Mouse (Mus musculus) adrenal gland, adult 18-20 months (tissue): ENCODE measurements around the gene Prex1. TPM values are rescaled to one million over a fixed set of nuclear protein-coding genes. Genes with fewer than 3 reads are reported as not detected.

Experiments used
- DNase-seq, 2 experiments: peaks; one replicate each; pipeline ENCODE4 v3.0.0; 2021 to 2022; ENCODE audit warnings: low spot score in 2 of 2
- total RNA-seq, 2 experiments: library from RNA; stranded (reverse); gene quantifications; 1 replicate in 1 of 2; 2 replicates in 1 of 2; pipeline ENCODE4 v1.2.3; 2021

Prex1 gene
- total RNA-seq, 2 experiments from 2014 or later = 9.4 to 12.7 TPM

DNA sequence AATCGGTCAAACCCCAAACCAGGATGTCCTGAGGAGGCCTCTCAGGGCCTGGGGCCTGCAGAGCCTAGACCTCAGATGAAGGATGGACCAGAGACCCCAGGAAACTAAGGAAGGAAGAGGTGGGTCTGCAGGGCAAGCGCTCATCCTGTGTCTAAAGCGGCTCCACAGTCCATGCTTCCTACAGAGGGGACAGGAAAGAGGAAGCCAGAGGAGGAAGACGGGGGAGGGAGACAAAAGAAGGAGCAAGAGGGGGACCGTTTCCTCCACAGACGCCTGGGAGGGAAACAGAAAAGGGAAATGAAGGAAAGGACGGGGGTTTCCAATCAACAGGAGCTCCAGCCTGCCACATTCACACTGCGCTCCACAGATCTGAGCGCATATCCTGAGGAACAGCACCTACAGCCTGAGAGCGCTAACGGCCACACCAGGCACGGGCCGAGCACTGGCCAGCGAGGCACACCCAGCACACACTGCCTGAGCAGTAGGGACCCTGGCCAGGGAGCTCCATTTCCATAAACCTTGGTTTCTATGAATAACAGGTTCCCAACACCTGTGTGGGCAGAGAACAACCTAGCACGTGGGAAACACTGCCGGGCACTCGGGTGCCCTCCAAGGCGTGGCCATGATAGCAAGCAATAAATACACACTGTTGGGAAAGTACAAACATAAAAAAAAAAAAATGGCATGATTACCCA is 74.5 kb downstream of the Prex1 start:
- no peak for DNase-seq

DNA sequence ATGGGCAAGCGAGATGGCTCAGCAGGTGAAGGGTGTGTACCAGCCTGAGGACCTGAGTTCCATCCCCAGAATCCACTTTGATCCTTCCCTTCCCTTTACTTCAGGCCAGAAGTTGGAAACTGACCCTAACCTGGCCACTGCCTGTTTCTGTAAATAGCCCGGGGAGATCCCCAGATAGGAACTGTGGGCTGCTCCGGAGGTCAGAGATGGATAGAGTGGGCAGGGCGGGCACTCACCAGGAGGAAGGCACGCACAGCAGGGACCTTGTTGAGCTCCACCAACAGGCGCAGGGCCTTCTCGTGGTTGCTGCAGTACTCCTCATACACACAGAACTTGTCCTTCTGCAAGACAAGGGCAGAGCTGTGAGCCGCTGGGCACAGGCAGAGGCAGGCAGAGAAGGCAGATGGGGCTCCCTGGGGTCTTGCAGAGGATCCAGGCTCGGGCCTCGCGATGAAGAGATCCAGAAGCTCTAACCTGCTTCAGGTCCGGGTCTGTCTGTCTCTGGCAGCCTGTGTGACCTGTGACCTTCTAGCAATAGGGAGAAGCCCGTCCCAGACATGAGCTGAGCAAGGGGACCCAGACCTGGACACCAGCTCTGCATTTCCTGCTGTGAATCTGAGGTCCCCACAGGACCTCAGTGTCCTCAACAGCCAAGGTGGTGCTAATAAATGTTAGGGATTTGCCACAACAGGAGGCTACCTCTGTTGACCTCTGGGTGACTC is 75.4 kb downstream of the Prex1 start:
- no peak for DNase-seq

DNA sequence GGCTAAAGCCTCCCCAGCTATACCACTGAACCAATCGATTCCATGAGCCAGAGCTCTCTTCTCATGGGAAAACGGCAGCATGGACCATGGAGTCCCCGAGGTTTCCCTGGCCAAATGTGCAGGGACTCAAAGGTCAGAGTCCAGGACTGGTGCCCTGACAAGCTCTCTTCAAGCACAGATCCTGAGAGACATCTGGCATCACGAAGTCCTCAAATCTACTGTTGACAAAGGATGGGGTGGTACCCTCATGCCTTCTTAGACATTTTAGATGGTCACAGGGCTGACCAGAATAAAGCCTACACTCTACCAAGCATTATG is 76.0 kb downstream of the Prex1 start:
- no peak for DNase-seq

DNA sequence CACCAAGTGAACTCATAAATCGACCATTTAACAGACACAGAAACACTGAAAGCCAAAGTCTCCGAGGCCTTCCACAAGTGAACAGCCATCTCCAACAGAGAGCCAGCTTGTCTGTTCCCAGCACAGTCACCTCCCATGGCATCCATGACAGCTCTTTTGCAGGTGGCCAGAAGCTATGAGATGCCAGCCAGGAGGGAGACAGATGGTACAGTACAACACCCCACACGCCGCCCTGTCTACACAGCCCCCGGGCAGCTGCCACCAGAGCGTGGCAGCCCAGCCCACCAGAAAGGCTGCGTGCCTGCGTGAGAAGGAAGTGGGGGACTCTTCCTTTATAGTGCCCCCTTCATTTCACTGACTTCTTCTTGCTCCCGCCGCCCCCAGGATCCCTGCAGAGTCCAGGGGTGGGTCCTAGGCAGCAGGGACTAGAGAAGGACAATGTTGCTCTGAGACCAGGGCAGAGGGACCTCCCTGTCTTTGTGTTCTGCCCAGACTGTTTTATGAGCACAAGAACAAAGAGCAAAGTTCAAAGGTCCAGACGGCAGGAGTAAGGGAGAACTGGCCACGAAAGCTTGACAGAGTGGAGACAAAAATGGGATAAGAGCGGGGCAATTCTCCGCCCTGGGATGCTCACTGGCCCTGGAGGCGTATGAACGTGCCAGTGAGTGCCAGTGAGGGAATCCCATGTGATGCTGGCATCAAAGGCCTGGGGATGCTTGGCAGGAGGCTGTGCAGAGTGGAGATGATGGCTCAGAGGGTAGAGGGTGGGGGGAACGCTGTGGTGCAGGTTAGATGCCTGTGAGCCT is 76.6 kb downstream of the Prex1 start:
- DNase-seq = no peak

DNA sequence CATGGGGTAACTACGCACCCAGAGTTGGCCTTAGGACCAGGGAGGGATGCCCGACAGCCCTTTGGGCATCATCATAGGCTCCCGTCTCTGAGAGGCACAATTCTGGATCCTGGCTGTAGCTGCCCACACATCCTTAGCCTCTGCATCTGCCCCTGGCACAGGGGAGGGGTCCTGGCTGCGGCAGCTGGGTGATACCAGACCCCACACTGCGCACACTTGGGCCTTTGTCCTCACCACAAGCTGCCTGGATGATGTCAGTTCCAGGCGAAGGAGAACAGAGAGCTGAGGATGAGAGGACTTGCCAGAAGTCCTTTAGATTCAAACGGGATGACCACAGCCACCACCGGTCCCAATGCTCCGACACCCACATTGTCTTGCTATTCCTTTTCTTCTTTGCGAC is 78.1 kb downstream of the Prex1 start:
- DNase-seq = no peak

GRCm38 (mm10) chr2:166632571-166633361 is 80.9 kb downstream of the Prex1 start:
- no peak for DNase-seq

DNA sequence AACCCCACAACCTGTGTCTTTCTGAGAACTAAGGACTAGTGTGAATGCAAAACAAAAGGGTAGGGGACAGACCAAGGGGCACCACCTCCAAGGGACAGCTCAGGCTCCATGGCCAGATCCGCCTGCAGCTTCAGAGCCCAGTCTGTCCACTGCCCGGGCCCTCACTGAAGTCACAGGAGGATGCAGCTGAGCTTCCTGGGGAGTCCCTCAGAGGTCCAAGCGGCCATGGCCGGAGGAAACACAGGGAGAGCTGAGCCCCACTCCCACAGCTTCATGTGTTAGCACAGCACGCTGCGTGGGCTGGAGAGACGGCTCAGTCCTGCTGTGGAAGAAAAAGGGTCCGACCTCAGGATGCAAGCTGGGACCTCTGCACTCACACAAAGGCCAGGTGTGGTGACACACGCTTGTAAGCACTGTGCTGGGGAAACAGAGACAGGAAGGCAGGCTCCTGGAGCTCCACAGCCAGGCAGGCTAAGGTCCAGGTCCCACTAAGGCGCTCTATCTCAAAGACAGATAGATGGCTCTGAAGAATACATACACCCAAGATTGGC is 81.9 kb downstream of the Prex1 start:
- DNase-seq = no peak

- DNase-seq = no peak
Measured at GRCm38 (mm10) chr2:166631189-166631588, 82.4 kb downstream of the Prex1 start.

- DNase-seq = no peak
Measured at GRCm38 (mm10) chr2:166629941-166630674, 83.5 kb downstream of the Prex1 start.

- DNase-seq = no peak
Measured at GRCm38 (mm10) chr2:166627578-166627977, 86.1 kb downstream of the Prex1 start.

- no peak for DNase-seq
Measured at GRCm38 (mm10) chr2:166625219-166625618, 88.4 kb downstream of the Prex1 start.

DNA sequence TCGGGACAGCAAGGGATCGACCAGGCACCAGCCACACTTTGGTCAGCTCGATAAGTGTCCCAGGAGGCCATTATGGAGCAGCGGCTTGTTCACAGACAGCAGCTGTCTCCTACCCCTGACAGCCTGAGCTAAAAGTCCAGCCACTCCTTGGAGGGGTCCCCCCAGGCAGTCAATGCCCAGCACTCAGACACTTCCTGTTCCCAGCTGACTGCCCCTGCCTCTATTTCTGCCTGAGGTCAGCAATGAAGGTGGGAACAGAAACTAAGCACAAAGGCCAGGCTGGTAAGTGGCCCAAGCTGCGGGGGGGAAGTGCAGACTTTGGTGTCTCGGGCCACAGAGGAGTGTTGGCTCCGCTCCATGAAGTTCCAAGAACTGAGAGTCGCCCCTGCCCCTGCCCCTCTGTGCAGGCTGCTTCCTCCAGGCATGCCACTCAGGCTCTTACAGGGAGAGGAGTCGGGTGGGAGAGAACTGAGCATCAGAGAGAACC is 90.5 kb downstream of the Prex1 start:
- no peak for DNase-seq

DNA sequence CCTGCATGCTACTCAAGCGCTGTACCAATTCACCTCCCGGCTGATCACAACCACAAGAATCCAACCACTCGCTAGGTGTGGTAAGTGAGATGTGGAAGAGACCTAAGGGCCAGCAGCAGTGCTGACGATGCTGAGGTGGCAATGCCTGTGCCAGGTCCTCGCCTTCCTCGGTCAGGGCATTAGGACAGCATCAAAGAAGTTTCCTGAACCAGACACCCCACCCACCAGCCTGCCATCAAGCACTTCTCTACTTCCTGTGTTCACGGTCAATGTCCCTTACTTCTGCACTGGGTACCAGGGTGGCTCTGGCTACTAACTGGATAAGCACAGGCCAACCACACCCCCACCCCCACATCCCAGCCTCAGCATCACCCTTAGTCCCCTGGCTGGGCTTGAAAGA is 91.0 kb downstream of the Prex1 start:
- no peak for DNase-seq

- no peak for DNase-seq
Measured at GRCm38 (mm10) chr2:166622079-166622478, 91.6 kb downstream of the Prex1 start.

GRCm38 (mm10) chr2:166620529-166621466 is 92.8 kb downstream of the Prex1 start:
- DNase-seq = no peak

DNA sequence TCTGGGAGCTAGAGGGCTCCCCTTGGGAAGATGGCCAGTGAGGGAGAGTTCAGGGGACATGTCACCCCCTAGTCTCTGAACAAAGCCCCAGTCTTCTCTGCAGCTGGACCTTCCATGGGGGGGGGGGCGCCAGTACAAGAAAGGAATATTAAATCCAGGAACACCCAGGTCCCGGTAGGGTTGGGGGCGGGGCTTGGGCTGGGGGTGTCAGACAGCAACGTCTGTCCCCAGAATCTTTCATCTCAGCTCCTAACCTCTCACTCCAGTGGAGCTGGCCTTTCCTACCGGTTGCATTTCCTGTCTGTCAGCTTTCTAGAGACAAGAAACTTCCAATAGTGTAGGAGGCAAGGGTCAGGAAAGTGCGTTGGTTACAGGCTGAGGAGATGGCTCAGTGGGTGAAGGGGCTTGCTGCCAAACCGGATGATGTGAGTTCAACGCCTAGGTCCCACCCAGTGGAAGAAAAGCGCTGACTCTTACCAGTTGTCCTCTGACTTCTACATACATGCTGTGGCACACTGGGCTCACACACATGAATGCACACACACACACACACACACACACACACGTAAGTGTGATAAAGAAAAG is 93.6 kb downstream of the Prex1 start:
- DNase-seq = no peak

GRCm38 (mm10) chr2:166619270-166619669 is 94.4 kb downstream of the Prex1 start:
- no peak for DNase-seq

- DNase-seq = no peak
Measured at GRCm38 (mm10) chr2:166617706-166618105, 95.9 kb downstream of the Prex1 start.
